Mouse (Mus musculus) neural tube, embryonic 14.5 days (tissue): ENCODE results near the gene Cpb1. TPM values are rescaled to one million over a fixed set of nuclear protein-coding genes. Genes with fewer than 3 reads are reported as not detected.

Experiments used
- ATAC-seq: fragments of 200-750 bp; cut with Nextera tagmentation; 2 replicates; pipeline ENCODE4 v1.8.0; 2017; ENCODE audit warnings: low read depth, mild to moderate bottlenecking, moderate TSS enrichment, moderate library complexity
- H3K27ac ChIP-seq: fragments of 300-500 bp; sonication (generic); 2 replicates; pipeline ENCODE4 v1.5.1; 2014; ENCODE audit warnings: low read depth, mild to moderate bottlenecking, control low read depth, low read length, moderate library complexity, mixed read lengths
- H3K27me3 ChIP-seq: fragments of 300-500 bp; sonication (generic); 2 replicates; pipeline ENCODE4 v1.6.1; 2014; ENCODE audit warnings: low read length; ENCODE audit not compliant: control insufficient read depth, insufficient read depth
- H3K36me3 ChIP-seq: fragments of 300-500 bp; sonication (generic); 2 replicates; pipeline ENCODE4 v1.6.1; 2014; ENCODE audit warnings: low read length, mixed read lengths; ENCODE audit not compliant: control insufficient read depth, insufficient read depth
- H3K4me1 ChIP-seq: fragments of 300-500 bp; sonication (generic); 2 replicates; pipeline ENCODE4 v1.6.1; 2014; ENCODE audit warnings: low read length; ENCODE audit not compliant: control insufficient read depth, insufficient read depth
- H3K4me2 ChIP-seq: fragments of 300-500 bp; sonication (generic); 2 replicates; pipeline ENCODE4 v1.6.1; 2014; ENCODE audit warnings: mild to moderate bottlenecking, low read depth, low read length, control low read depth
- H3K4me3 ChIP-seq: fragments of 300-500 bp; sonication (generic); 2 replicates; pipeline ENCODE4 v1.5.1; 2014; ENCODE audit warnings: low read depth, low read length, control low read depth, mixed read lengths
- H3K9ac ChIP-seq: fragments of 300-500 bp; sonication (generic); replicated peaks from 2 replicates; pipeline ENCODE4 v1.6.1; 2014; ENCODE audit warnings: low read depth, mild to moderate bottlenecking, control low read depth, low read length, mixed read lengths
- H3K9me3 ChIP-seq: fragments of 300-500 bp; sonication (generic); 2 replicates; pipeline ENCODE4 v1.6.1; 2016; ENCODE audit warnings: low read length; ENCODE audit not compliant: control insufficient read depth
- WGBS: fragments of 180-500 bp; shearing (Covaris S2); extraction: QIAGEN DNeasy Blood & Tissue Kit; methylation state at CpG from one replicate; pipeline ENCODE4 v1.1.7; 2014; 5-methylcytosine and 5-hydroxymethylcytosine counted together
- microRNA-seq: library from miRNA; unstranded; fragments of <30 nt; microRNA quantifications from one replicate; pipeline ENCODE4, GENCODE M21; 2016
- polyA plus RNA-seq: library from polyadenylated mRNA; unstranded; fragments of >200 nt; fragmentation: Nextera tagmentation; extraction: Ambion mirVana; gene quantifications from 2 replicates; pipeline ENCODE4 v1.2.1, GENCODE M21; 2014

Cpb1 gene
- polyA plus RNA-seq, 1 experiment from 2014 or later, result 0.43 TPM

DNA sequence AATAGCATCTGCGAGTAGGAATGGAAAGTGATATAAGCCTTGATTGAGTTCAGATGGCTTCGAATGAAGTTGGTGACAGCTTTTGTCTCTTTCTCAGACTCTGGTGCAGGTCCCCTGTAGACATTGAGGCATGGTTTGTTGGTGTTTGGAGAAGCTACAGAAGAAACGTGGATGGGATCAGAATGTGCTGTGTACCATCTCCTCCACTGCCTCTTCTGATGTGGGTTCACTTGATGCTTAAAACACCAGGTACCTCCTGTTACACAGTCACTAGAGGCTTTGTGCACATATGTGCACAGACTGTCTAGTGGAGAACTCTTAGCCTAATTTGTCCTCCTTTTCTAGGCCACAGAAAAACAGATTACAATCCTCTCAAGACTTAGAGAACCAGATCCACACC is 53.4 kb downstream of the Cpb1 start:
- no peak overlapping the region for H3K27ac ChIP-seq
- H3K4me3 ChIP-seq, result no peak overlapping the region
- no peaks in the 10 kb centered on the region for H3K9me3 ChIP-seq
- ATAC-seq, result no peak
- no peak overlapping the region for H3K9ac ChIP-seq
- WGBS, result 88% methylated on average over 3 of the region's 3 CpGs
- no peaks in the 10 kb centered on the region for H3K4me1 ChIP-seq
- H3K4me2 ChIP-seq, result no peak overlapping the region
- no peaks in the 10 kb centered on the region for H3K27me3 ChIP-seq
- no peaks in the 10 kb centered on the region for H3K36me3 ChIP-seq

DNA sequence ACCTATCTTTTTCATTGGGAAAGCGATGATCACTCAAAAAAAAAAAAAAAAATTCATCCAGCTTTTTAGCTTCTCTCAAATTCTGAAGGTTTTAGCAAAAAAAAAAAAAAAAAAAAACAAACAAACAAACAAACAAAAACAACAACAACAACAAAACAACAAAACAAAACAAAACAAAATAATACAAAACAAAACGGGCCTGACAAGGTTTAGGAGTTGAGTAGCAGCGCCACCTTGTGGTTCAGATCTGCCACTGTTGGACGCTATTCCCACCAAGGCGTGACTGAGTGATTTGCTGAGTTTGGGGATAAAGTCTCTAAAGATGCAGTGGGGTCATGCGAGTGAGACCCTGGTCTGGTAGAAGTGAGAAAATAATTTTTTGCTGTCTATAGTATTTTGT is 76.7 kb downstream of the Cpb1 start:
- H3K4me3 ChIP-seq, result no peak overlapping the region
- no peaks in the 10 kb centered on the region for H3K4me1 ChIP-seq
- ATAC-seq, result peak; percentile 72; the same call in 1 of the 2 replicates
- H3K9ac ChIP-seq, result no peak overlapping the region
- H3K36me3 ChIP-seq, result no peaks in the 10 kb centered on the region
- whole genome bisulfite sequencing, result 29% methylated on average over 6 of the region's 6 CpGs
- no peaks in the 10 kb centered on the region for H3K27me3 ChIP-seq
- no peak overlapping the region for H3K27ac ChIP-seq
- H3K4me2 ChIP-seq, result no peak overlapping the region
- H3K9me3 ChIP-seq, result no peaks in the 10 kb centered on the region

Small RNAs within 50 kb of the gene (microRNA-seq; reads per million reads assigned to microRNA genes)
- not detected for gene Mir7007

Other genes starting within 250 kb of the Cpb1 start
- 13.6 and 17.5 TPM in 2 replicates for gene Hps3, start 240.4 kb downstream of the Cpb1 start, polyA plus RNA-seq
- gene Hltf, start 217.9 kb downstream of the Cpb1 start, polyA plus RNA-seq, result 19.0 and 21.4 TPM in 2 replicates
- gene Gyg, start 120.4 kb downstream of the Cpb1 start, polyA plus RNA-seq, result 58.4 and 79.3 TPM in 2 replicates
- 0.20 TPM in 1 of 2 replicates, not detected in the other for gene Cpa3, start 33.6 kb downstream of the Cpb1 start, polyA plus RNA-seq
- gene Agtr1b, start 91.4 kb upstream of the Cpb1 start, polyA plus RNA-seq, result 0.12 and 0.59 TPM in 2 replicates